ENCODE assay signal across 16 mouse cellular contexts in the genomic region with DNA sequence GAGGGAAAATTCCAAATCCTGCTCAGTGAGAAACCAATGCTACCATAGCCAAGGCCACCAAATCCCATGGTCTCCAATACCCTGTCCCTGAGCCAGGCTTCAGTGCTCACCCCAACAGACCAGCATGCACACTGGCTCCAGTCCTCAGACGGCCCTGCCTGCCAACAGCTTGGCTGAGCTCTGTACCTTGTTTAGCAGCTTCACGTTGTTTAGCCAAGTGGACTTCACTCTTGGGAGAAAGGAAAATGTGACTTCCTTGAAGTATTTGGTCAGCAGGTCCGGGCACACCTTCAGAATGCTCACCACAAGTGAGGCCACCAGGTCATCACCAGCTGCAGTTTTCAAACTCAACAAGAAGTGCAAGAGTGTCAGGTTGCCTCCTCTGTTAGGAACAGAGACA. TPM values are rescaled to one million over a fixed set of nuclear protein-coding genes. Genes with fewer than 3 reads are reported as not detected.
DNase-seq lines count a peak whose midpoint lies in the region.
"Had no signal": no experiment of that assay in that cellular context is flagged by ENCODE, and none has a peak within 500 bp of the region (broad histone marks: within the 10 kb centered on the region; RNA-seq: fewer than 3 reads in every experiment).

No protein-coding gene starts in this region.

- no peaks in the 10 kb centered on the region for H3K9me3 ChIP-seq in embryonic facial prominence, embryonic 10.5 days
- H3K9me3 ChIP-seq: embryonic facial prominence, embryonic 13.5 days; forebrain, embryonic 10.5 days; midbrain, embryonic 13.5 days had no signal

- H3K4me3 ChIP-seq in embryonic facial prominence, embryonic 10.5 days: no peak overlapping the region
- H3K4me3 ChIP-seq: embryonic facial prominence, embryonic 13.5 days; forebrain, embryonic 10.5 days; midbrain, embryonic 13.5 days had no signal

- peaks cover 13% of the 10 kb centered on the region; the same call in 1 of the 2 replicates for H3K4me1 ChIP-seq in embryonic facial prominence, embryonic 10.5 days
- H3K4me1 ChIP-seq: embryonic facial prominence, embryonic 13.5 days; midbrain, embryonic 13.5 days had no signal

- no peaks in the 10 kb centered on the region for H3K27me3 ChIP-seq in embryonic facial prominence, embryonic 10.5 days (replicated peaks; ENCODE audit: low read depth, poor library complexity, severe bottlenecking)
- H3K27me3 ChIP-seq: embryonic facial prominence, embryonic 13.5 days; midbrain, embryonic 13.5 days had no signal

- H3K36me3 ChIP-seq in embryonic facial prominence, embryonic 10.5 days (replicated peaks): peaks cover 99% of the 10 kb centered on the region

- H3K27ac ChIP-seq in embryonic facial prominence, embryonic 10.5 days (replicated peaks): no peak overlapping the region
- H3K27ac ChIP-seq: embryonic facial prominence, embryonic 13.5 days; forebrain, embryonic 10.5 days; hindbrain, embryonic 14.5 days; liver, embryonic 14.5 days; midbrain, embryonic 13.5 days had no signal

- WGBS in embryonic facial prominence, embryonic 10.5 days: 75% methylated on average over 3 of the region's 3 CpGs

- DNase-seq in adrenal gland, adult 2 months: peak; percentile 56
- DNase-seq in adrenal gland, postnatal 4 days (ENCODE audit: low spot score in 2 of 2): no peak
- peak; percentile 12 for DNase-seq in gastrocnemius, adult 18-20 months (ENCODE audit: low spot score)
- DNase-seq in gastrocnemius, postnatal 4 days (ENCODE audit: low spot score in 2 of 2): no peak
- DNase-seq in kidney, adult 9 months: peak; percentile 80
- DNase-seq in kidney, postnatal 10 days: no peak
- DNase-seq in kidney, postnatal 14 days: peak; percentile 25
- DNase-seq in embryonic facial prominence, embryonic 10.5 days (ENCODE audit: low spot score): no peak
- DNase-seq: heart, postnatal 10 days had no signal

RNA-seq across cellular contexts. Expression of a gene that starts 17.7 kb away (rescaled TPM):
- total RNA-seq in adrenal gland, adult 2 months (2021): 10 to 100 TPM; 10.3 to 17.3 TPM
- polyA plus RNA-seq in adrenal gland, adult 2 months (2012; rRNA removed): 4.5 and 4.6 TPM in 2 replicates
- total RNA-seq in adrenal gland, postnatal 4 days (2021): 10 to 100 TPM; 14.9 to 18.7 TPM
- 1 to 10 TPM; 5.1 to 5.2 TPM for total RNA-seq in gastrocnemius, adult 18-20 months (2021)
- total RNA-seq in gastrocnemius, postnatal 4 days (2021): 1 to 10 TPM; 7.8 to 8.1 TPM
- polyA plus RNA-seq in embryonic facial prominence, embryonic 10.5 days (2016; fragmentation: Nextera tagmentation; extraction: Ambion mirVana): 10.9 and 11.5 TPM in 2 replicates

RNA-seq across cellular contexts. Expression of a gene that starts 34.0 kb away (rescaled TPM):
- total RNA-seq in adrenal gland, adult 2 months (2021): 1 to 10 TPM; 4.4 to 4.8 TPM
- polyA plus RNA-seq in adrenal gland, adult 2 months (2012; rRNA removed): 7.6 and 8.9 TPM in 2 replicates
- total RNA-seq in adrenal gland, postnatal 4 days (2021): 1 to 10 TPM; 5.1 to 5.8 TPM
- under 1 TPM; 0.26 to 0.59 TPM for total RNA-seq in gastrocnemius, adult 18-20 months (2021)
- 1 to 10 TPM in 1 of 2 experiments, under 1 TPM in 1; 0.39 to 1.3 TPM for total RNA-seq in gastrocnemius, postnatal 4 days (2021)
- polyA plus RNA-seq in embryonic facial prominence, embryonic 10.5 days (2016; fragmentation: Nextera tagmentation; extraction: Ambion mirVana): 0.36 and 0.41 TPM in 2 replicates
- total RNA-seq: common myeloid progenitor, adult 5-6 weeks had no signal

RNA-seq across cellular contexts. Expression of a gene that starts 54.5 kb away (rescaled TPM):
- total RNA-seq in adrenal gland, adult 2 months (2021): 1,000 to 10,000 TPM in 1 of 2 experiments, 100 to 1,000 TPM in 1; 258 to 1,165 TPM
- polyA plus RNA-seq in adrenal gland, adult 2 months (2012; rRNA removed): 893 and 899 TPM in 2 replicates
- total RNA-seq in adrenal gland, postnatal 4 days (2021): 100 to 1,000 TPM; 216 to 230 TPM
- 1 to 10 TPM; 1.0 to 1.7 TPM for total RNA-seq in gastrocnemius, adult 18-20 months (2021)
- total RNA-seq in gastrocnemius, postnatal 4 days (2021): 1 to 10 TPM; 3.0 to 6.6 TPM
- polyA plus RNA-seq in embryonic facial prominence, embryonic 10.5 days (2016; fragmentation: Nextera tagmentation; extraction: Ambion mirVana): 1.2 and 2.4 TPM in 2 replicates
- total RNA-seq: common myeloid progenitor, adult 5-6 weeks had no signal
- polyA plus RNA-seq: embryonic facial prominence, embryonic 13.5 days; midbrain, embryonic 13.5 days; stomach, embryonic 14.5 days had no signal

Comparison
In these comparisons a context has a peak if more than half of its experiments do, and no peak if none do; other contexts are left out.
1. DNase-seq: peak in adrenal gland, adult 2 months (single experiment), gastrocnemius, adult 18-20 months (single experiment), kidney, adult 9 months (single experiment) and kidney, postnatal 14 days (single experiment); none in adrenal gland, postnatal 4 days (0 of 2), gastrocnemius, postnatal 4 days (0 of 2), kidney, postnatal 10 days (single experiment) and embryonic facial prominence, embryonic 10.5 days (single experiment).
2. RNA of a gene that starts 54.5 kb away (total RNA-seq): 258 to 1,165 TPM in adrenal gland, adult 2 months and 216 to 230 TPM in adrenal gland, postnatal 4 days; 3.0 to 6.6 TPM in gastrocnemius, postnatal 4 days and 1.0 to 1.7 TPM in gastrocnemius, adult 18-20 months; every median in the first group is over 10 times any median in the second.